Mouse (Mus musculus): ENCODE data around the gene Ccdc159. TPM values are rescaled to one million over a fixed set of nuclear protein-coding genes. Genes with fewer than 3 reads are reported as not detected.

Gene Ccdc159
- polyA plus RNA-seq, 1 experiment from 2014 or later: 8.8 TPM

- peak overlapping the region; percentile 97 for H3K27ac ChIP-seq (replicated peaks)
- peak overlapping the region; percentile 89 for H3K9ac ChIP-seq (replicated peaks)
- H3K4me1 ChIP-seq: peaks cover 22% of the 10 kb centered on the region
- ATAC-seq (replicated peaks): peak; percentile 66
- H3K36me3 ChIP-seq: 0 out of 2 replicates have a peak, but pooled peaks cover 3% of the 10 kb centered on the region
- H3K4me2 ChIP-seq (replicated peaks): peak overlapping the region; percentile 68
- peak overlapping the region; percentile 81 for H3K4me3 ChIP-seq
- peaks cover 10% of the 10 kb centered on the region; the same call in 1 of the 2 replicates for H3K27me3 ChIP-seq
- H3K9me3 ChIP-seq: no peaks in the 10 kb centered on the region
- 3% methylated on average over 18 of the region's 18 CpGs for WGBS
Measured at GRCm38 (mm10) chr9:21955225-21955569, 27.9 kb downstream of the Ccdc159 start.

GRCm38 (mm10) chr9:21955570-21956281, 28.5 kb downstream of the Ccdc159 start, which contains the start of gene Swsap1:
TSS of gene Swsap1 (plus strand) at chr9:21955755.
- 0 out of 2 replicates have a peak, but pooled peaks cover 3% of the 10 kb centered on the region for H3K36me3 ChIP-seq
- under 1% methylated on average over 53 of the region's 54 CpGs for WGBS

DNA sequence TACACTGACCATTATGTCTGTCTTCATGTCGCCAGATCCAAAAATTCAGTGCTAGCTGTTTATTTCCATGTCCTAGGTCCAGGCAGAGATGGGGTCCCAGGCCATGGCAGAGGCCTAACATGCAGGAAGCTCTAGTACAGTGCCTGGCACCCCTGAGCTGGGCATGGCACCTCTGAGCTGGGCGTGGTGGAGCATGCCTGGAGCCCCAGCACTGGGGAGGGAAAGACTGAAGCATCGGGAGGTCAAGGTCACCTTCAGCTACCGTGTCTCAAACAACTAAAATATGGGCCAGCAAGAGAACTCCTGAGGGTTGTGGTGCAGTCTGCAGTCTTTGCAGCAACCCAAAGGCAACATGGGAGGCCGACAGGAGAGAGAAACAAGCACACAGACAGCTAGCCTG, 31.1 kb downstream of the Ccdc159 start:
- Histone ChIP-seq H3K27ac (replicated peaks) (no peak overlapping the region), H3K36me3 (0 out of 2 replicates have a peak, but pooled peaks cover 3% of the 10 kb centered on the region), H3K9ac (replicated peaks) (no peak overlapping the region), H3K27me3 (peaks cover 42% of the 10 kb centered on the region), H3K4me1 (peaks cover 37% of the 10 kb centered on the region), H3K9me3 (no peaks in the 10 kb centered on the region), H3K4me3 (no peak overlapping the region), H3K4me2 (replicated peaks) (no peak overlapping the region)
- 91% methylated on average over 5 of the region's 5 CpGs for WGBS
- no peak for ATAC-seq (replicated peaks)

More at GRCm38 (mm10) chr9:21955570-21956281, 28.5 kb downstream of the Ccdc159 start, which contains the start of gene Swsap1:
- Histone ChIP-seq H3K4me3 (peak within 1 kb of the TSS; percentile 81), H3K9me3 (no peaks in the 10 kb centered on the region), H3K27me3 (peaks cover 15% of the 10 kb centered on the region), H3K27ac (replicated peaks) (peak within 1 kb of the TSS; percentile 97), H3K9ac (replicated peaks) (peak within 1 kb of the TSS; percentile 89), H3K4me1 (peaks cover 25% of the 10 kb centered on the region), H3K4me2 (replicated peaks) (peak within 1 kb of the TSS; percentile 68)
- peak; percentile 98 for ATAC-seq (replicated peaks)

DNA sequence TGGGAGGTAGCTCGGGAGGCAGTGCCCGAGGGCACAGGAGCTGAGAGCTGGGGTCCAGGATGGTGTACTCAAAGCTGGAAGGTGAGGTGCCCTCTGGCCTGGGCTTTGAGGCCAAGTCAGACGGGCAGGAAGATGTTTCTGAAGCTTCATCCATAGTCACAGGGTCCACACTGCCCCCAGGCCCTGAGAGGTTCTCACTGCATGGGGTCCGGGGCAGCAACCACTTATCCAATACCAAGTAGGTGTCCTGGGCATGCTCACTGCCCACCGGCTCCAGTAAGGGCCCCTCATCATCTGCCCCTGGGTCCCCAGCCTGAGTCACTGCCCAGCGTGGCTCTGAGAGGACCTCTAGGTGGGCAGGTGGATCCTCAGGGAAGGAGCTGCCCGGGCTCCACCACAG, 32.0 kb downstream of the Ccdc159 start:
- 87% methylated on average over 7 of the region's 7 CpGs for WGBS
- Histone ChIP-seq H3K9ac (replicated peaks) (no peak overlapping the region), H3K4me2 (replicated peaks) (no peak overlapping the region), H3K4me1 (peaks cover 33% of the 10 kb centered on the region), H3K4me3 (no peak overlapping the region), H3K9me3 (no peaks in the 10 kb centered on the region), H3K36me3 (0 out of 2 replicates have a peak, but pooled peaks cover 3% of the 10 kb centered on the region), H3K27me3 (peaks cover 51% of the 10 kb centered on the region), H3K27ac (replicated peaks) (no peak overlapping the region)
- no peak for ATAC-seq (replicated peaks)

DNA sequence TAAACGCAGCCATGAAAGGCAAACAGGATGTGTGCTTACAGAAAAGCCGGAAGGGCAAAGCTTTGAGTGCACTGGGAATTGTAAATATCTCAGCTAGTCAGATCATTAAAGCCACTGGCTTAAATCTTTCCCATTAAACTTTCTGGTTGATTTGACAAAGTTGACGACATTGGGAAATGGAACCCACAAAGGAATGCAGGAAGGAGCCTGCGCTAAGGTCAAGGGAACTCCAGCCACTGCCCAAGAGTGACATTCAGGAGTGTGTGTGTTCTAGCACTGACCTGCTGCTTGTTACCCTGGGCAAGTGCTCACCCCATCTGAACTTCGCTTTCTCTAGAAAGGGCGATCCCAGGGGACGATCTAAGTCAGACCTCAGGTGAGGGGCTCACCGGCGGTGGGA, 32.9 kb downstream of the Ccdc159 start:
- Histone ChIP-seq H3K4me3 (no peak overlapping the region), H3K4me1 (peaks cover 27% of the 10 kb centered on the region), H3K9ac (replicated peaks) (no peak overlapping the region), H3K36me3 (0 out of 2 replicates have a peak, but pooled peaks cover 3% of the 10 kb centered on the region), H3K27me3 (peaks cover 51% of the 10 kb centered on the region), H3K9me3 (no peaks in the 10 kb centered on the region), H3K4me2 (replicated peaks) (no peak overlapping the region), H3K27ac (replicated peaks) (no peak overlapping the region)
- 50% methylated on average over 9 of the region's 9 CpGs for WGBS
- ATAC-seq (replicated peaks): no peak

- 0 out of 2 replicates have a peak, but pooled peaks cover 3% of the 10 kb centered on the region for H3K36me3 ChIP-seq
- no peak overlapping the region for H3K9ac ChIP-seq (replicated peaks)
- peaks cover 27% of the 10 kb centered on the region for H3K4me1 ChIP-seq
- no peak overlapping the region for H3K4me3 ChIP-seq
- no peak for ATAC-seq (replicated peaks)
- no peak overlapping the region for H3K4me2 ChIP-seq (replicated peaks)
- 12% methylated on average over 26 of the region's 26 CpGs for WGBS
- no peaks in the 10 kb centered on the region for H3K9me3 ChIP-seq
- no peak overlapping the region for H3K27ac ChIP-seq (replicated peaks)
- peaks cover 51% of the 10 kb centered on the region for H3K27me3 ChIP-seq
Measured at GRCm38 (mm10) chr9:21960558-21961208, 33.4 kb downstream of the Ccdc159 start.

- H3K27ac ChIP-seq (replicated peaks): no peak overlapping the region
- no peaks in the 10 kb centered on the region for H3K9me3 ChIP-seq
- 2% methylated on average over 35 of the region's 35 CpGs for WGBS
- 0 out of 2 replicates have a peak, but pooled peaks cover 3% of the 10 kb centered on the region for H3K36me3 ChIP-seq
- H3K9ac ChIP-seq (replicated peaks): no peak overlapping the region
- peak overlapping the region; percentile 39 for H3K4me3 ChIP-seq
- peak overlapping the region; percentile 58 for H3K4me2 ChIP-seq (replicated peaks)
- H3K4me1 ChIP-seq: peaks cover 24% of the 10 kb centered on the region
- no peak for ATAC-seq (replicated peaks)
- peaks cover 51% of the 10 kb centered on the region for H3K27me3 ChIP-seq
Measured at GRCm38 (mm10) chr9:21961366-21961980, 34.2 kb downstream of the Ccdc159 start.

DNA sequence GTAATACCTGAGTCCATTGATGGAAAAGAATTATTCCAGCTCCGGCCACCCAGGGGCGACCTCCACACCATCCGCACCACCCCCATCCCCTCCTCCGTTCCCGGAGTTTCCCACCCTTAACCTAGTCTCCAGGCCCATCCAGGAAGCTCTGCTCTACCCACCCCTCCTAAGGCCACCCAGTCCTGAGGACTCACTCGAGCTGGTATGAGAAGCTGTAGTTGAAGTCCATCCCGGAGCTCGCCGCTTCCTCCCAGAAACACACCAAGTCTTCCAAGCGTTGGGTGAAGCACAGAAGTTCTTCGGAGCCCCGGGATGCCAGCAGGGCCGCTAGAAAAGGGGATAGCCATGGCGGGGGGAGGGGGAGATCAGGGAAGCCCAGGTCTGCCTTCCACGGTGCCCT, 34.7 kb downstream of the Ccdc159 start:
- peak; percentile 42 for ATAC-seq (replicated peaks)
- 0 out of 2 replicates have a peak, but pooled peaks cover 3% of the 10 kb centered on the region for H3K36me3 ChIP-seq
- peak overlapping the region; percentile 39 for H3K4me3 ChIP-seq
- peak overlapping the region; percentile 18; the same call in 1 of the 2 replicates for H3K9ac ChIP-seq (replicated peaks)
- no peak overlapping the region for H3K27ac ChIP-seq (replicated peaks)
- peaks cover 20% of the 10 kb centered on the region for H3K4me1 ChIP-seq
- no peaks in the 10 kb centered on the region for H3K9me3 ChIP-seq
- H3K27me3 ChIP-seq: peaks cover 51% of the 10 kb centered on the region
- peak overlapping the region; percentile 58 for H3K4me2 ChIP-seq (replicated peaks)
- whole genome bisulfite sequencing: 0% methylated on average over 15 of the region's 15 CpGs

- Histone ChIP-seq H3K27ac (replicated peaks) (no peak overlapping the region), H3K27me3 (peaks cover 51% of the 10 kb centered on the region), H3K4me2 (replicated peaks) (peak overlapping the region; percentile 58), H3K9me3 (no peaks in the 10 kb centered on the region), H3K36me3 (0 out of 2 replicates have a peak, but pooled peaks cover 3% of the 10 kb centered on the region), H3K9ac (replicated peaks) (peak overlapping the region; percentile 18; the same call in 1 of the 2 replicates), H3K4me3 (peak overlapping the region; percentile 39), H3K4me1 (peaks cover 20% of the 10 kb centered on the region)
- ATAC-seq (replicated peaks): peak; percentile 74
- 4% methylated on average over 34 of the region's 34 CpGs for WGBS
Measured at GRCm38 (mm10) chr9:21962416-21963059, 35.3 kb downstream of the Ccdc159 start.

DNA sequence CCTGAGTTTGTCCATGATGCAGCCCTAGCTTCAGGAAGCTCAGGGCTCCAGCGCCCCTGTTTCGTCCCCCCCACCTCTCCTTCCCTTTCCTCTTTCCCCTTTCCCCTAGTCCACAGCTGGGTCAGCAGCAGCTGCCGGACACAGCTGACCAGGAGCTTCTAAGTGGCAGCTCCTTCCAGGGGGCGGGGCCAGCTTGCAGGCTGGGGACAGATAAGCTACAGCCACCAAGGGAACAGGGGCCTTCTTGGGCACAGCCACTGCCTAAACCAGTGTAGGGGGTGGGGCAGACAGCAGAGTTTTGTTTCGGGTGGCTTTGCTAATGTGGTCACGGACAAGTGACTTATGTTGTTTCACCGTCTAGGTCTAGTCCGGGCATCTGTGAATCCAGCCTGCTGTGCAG, 36.1 kb downstream of the Ccdc159 start, which contains the start of gene Epor:
Epor (minus strand) TSS at position 90 of the 400 bp plus-strand sequence.
- WGBS: 20% methylated on average over 8 of the region's 8 CpGs
- Histone ChIP-seq H3K9ac (replicated peaks) (peak within 1 kb of the TSS; percentile 18; the same call in 1 of the 2 replicates), H3K27me3 (peaks cover 51% of the 10 kb centered on the region)

DNA sequence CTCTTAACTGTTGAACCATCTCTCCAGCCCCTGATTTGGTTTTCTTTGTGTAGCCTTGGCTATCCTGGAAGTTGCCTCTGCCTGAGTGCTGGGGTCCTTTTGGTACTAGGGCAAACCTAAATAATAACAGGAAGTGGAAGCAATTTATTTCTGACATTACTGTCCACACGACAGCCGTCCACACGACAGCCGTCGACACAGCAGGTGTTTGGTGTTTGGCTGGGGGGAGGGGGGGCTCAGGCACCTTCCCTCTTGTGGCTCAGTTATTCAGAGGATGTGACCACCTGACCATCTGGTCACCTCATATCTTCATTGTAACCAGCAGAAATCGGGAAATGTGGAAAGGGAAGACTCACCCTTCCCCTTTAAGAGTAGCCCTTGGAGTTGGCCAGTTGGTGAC, 41.6 kb downstream of the Ccdc159 start:
- Histone ChIP-seq H3K9me3 (no peaks in the 10 kb centered on the region), H3K27ac (replicated peaks) (no peak overlapping the region), H3K4me3 (no peak overlapping the region), H3K27me3 (peaks cover 4% of the 10 kb centered on the region; the same call in 1 of the 2 replicates), H3K4me2 (replicated peaks) (no peak overlapping the region), H3K9ac (replicated peaks) (no peak overlapping the region), H3K4me1 (no peaks in the 10 kb centered on the region), H3K36me3 (no peaks in the 10 kb centered on the region)
- 72% methylated on average over 6 of the region's 6 CpGs for WGBS
- no peak for ATAC-seq (replicated peaks)

More for the DNA sequence above, 36.1 kb downstream of the Ccdc159 start, which contains the start of gene Epor:
- 0 out of 2 replicates have a peak, but pooled peaks cover 3% of the 10 kb centered on the region for H3K36me3 ChIP-seq
- peaks cover 20% of the 10 kb centered on the region for H3K4me1 ChIP-seq
- ATAC-seq (replicated peaks): no peak
- peak within 1 kb of the TSS; percentile 58 for H3K4me2 ChIP-seq (replicated peaks)
- no peak within 1 kb of the TSS for H3K27ac ChIP-seq (replicated peaks)
- no peaks in the 10 kb centered on the region for H3K9me3 ChIP-seq
- H3K4me3 ChIP-seq: peak within 1 kb of the TSS; percentile 39

Data from forebrain, embryonic 15.5 days (tissue).